Mouse (Mus musculus): ENCODE data around the gene Cmpk1. TPM values are rescaled to one million over a fixed set of nuclear protein-coding genes. Genes with fewer than 3 reads are reported as not detected.

The Cmpk1 gene
- polyA plus RNA-seq, 1 experiment from 2014 or later, result 64.8 TPM

DNA sequence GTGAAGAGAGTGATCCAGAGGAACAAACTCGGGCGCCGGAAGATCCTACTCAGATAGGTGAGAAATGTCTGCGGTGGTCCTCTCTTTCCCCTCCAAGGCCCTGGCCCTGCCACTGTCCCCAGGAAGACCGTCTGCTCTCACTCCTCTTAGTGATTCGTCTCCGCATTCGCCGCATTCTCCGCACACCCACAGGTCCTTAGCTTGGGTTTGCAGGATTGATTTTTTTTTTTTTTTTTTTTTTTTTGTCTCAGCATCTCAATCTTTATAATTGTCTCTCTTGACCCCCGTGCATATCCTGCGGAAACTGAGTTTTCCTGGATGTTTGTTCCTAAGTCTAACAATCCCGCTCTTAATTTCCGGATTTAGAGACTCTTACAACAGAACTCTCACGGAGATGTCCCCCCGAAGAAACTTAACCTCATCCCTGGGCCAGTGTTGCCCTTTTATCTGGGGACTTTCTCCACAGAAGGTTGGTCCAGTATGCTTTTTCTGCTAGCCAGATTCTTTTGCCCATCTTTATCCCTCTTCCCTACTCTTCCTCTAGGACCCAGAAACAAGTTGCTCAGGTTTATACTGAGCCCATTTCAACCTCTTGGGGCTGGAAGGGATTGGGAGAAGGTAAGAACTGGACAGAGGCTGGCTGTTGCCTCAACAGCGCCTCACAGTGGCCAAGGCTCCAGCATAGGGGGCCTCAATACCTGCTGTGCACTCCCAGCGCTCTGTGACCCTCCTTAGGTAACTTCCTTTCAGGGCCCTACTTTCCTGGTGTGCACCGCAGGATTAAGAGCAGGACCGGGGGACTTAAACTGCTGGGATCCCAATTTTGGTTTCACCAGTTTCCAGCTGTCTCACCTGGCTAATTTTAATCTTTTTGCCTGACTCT, 77.2 kb downstream of the Cmpk1 start:
- Histone ChIP-seq H3K27ac (replicated peaks in 1 of 2; ENCODE audit: control insufficient read depth in 1 of 2, insufficient read depth in 1 of 2, low read depth in 2 of 2, low read length in 2 of 2) (no peak overlapping the region), H3K4me1 (ENCODE audit: control insufficient read depth in 2 of 2, insufficient read depth in 2 of 2, low read length in 2 of 2) (peaks cover 6% of the 10 kb centered on the region in 2 experiments; a peak in 3 of 4 replicates), H3K36me3 (ENCODE audit: control insufficient read depth, insufficient read depth, low read length) (no peaks in the 10 kb centered on the region), H3K9me3 (ENCODE audit: control insufficient read depth, low read length) (no peaks in the 10 kb centered on the region), H3K9ac (ENCODE audit: low read length) (peak overlapping the region; percentile 63; the same call in 1 of the 2 replicates), H3K4me2 (ENCODE audit: low read length) (peak overlapping the region; percentile 91), H3K4me3 (ENCODE audit: control insufficient read depth in 1 of 2, insufficient read depth in 1 of 2, low read depth in 1 of 2, low read length in 2 of 2) (peak overlapping the region; percentile 54 to 59), H3K27me3 (ENCODE audit: control insufficient read depth, insufficient read depth, low read length) (peaks cover 99% of the 10 kb centered on the region)
- ATAC-seq (ENCODE audit: insufficient number of reproducible peaks, insufficient read depth, low FRiP score, low read depth), result no peak
- WGBS, result 3% methylated on average over 20 of the region's 20 CpGs

Other genes starting within 250 kb of the Cmpk1 start
- gene Gm12830, start 165.5 kb downstream of the Cmpk1 start, polyA plus RNA-seq (2014; fragmentation: Nextera tagmentation; extraction: Ambion mirVana), result not detected in 2 replicates
- not detected in 2 replicates for gene Foxd2, start 78.4 kb downstream of the Cmpk1 start, polyA plus RNA-seq (2014; fragmentation: Nextera tagmentation; extraction: Ambion mirVana)
- not detected in 2 replicates for gene Foxe3, start 61.2 kb downstream of the Cmpk1 start, polyA plus RNA-seq (2014; fragmentation: Nextera tagmentation; extraction: Ambion mirVana)
- gene Stil, start 12.9 kb upstream of the Cmpk1 start, polyA plus RNA-seq (2014; fragmentation: Nextera tagmentation; extraction: Ambion mirVana), result 9.8 and 11.1 TPM in 2 replicates
- 1.5 and 2.8 TPM in 2 replicates for gene Tal1, start 69.2 kb upstream of the Cmpk1 start, polyA plus RNA-seq (2014; fragmentation: Nextera tagmentation; extraction: Ambion mirVana)
- gene Pdzk1ip1, start 101.5 kb upstream of the Cmpk1 start, polyA plus RNA-seq (2014; fragmentation: Nextera tagmentation; extraction: Ambion mirVana), result 1.9 and 4.1 TPM in 2 replicates
- gene Cyp4x1, start 147.0 kb upstream of the Cmpk1 start, polyA plus RNA-seq (2014; fragmentation: Nextera tagmentation; extraction: Ambion mirVana), result 0.04 TPM in 1 of 2 replicates, not detected in the other

All from heart, embryonic 14.5 days (tissue).